Mouse (Mus musculus) lung, postnatal 0 days (tissue): ENCODE data around the gene Slc1a3. TPM values are rescaled to one million over a fixed set of nuclear protein-coding genes. Genes with fewer than 3 reads are reported as not detected.

Source experiments
- ATAC-seq: fragments of 200-750 bp; cut with Nextera tagmentation; 2 replicates; pipeline ENCODE4 v1.8.0; 2017; ENCODE audit warnings: moderate library complexity
- DNase-seq: peaks from one replicate; pipeline ENCODE4 v3.0.0-alpha.2; 2016; ENCODE audit warnings: low spot score
- H3K27ac ChIP-seq: fragments of 300-500 bp; sonication (generic); 2 replicates; pipeline ENCODE4 v1.5.1; 2014; ENCODE audit warnings: antibody characterized with exemption, mild to moderate bottlenecking, low read length, mixed read lengths
- H3K27me3 ChIP-seq: fragments of 300-500 bp; sonication (generic); replicated peaks from 2 replicates; pipeline ENCODE4 v1.6.1; 2014; ENCODE audit warnings: low read length, mixed read lengths; ENCODE audit not compliant: insufficient read depth
- H3K36me3 ChIP-seq: fragments of 300-500 bp; sonication (generic); 2 replicates; pipeline ENCODE4 v1.6.1; 2014; ENCODE audit warnings: low read length, mixed read lengths; ENCODE audit not compliant: insufficient read depth
- H3K4me1 ChIP-seq: fragments of 300-500 bp; sonication (generic); 2 replicates; pipeline ENCODE4 v1.6.1; 2014; ENCODE audit warnings: antibody characterized with exemption, low read depth, low read length, mixed read lengths; ENCODE audit not compliant: insufficient read depth
- H3K4me2 ChIP-seq: fragments of 300-500 bp; sonication (generic); replicated peaks from 2 replicates; pipeline ENCODE4 v1.6.1; 2014; ENCODE audit warnings: low read depth, mild to moderate bottlenecking, low read length, moderate library complexity, mixed read lengths
- H3K4me3 ChIP-seq: fragments of 300-500 bp; sonication (generic); 2 replicates; pipeline ENCODE4 v1.5.1; 2014; ENCODE audit warnings: low read depth, low read length
- H3K9ac ChIP-seq: fragments of 300-500 bp; sonication (generic); replicated peaks from 2 replicates; pipeline ENCODE4 v1.6.1; 2014; ENCODE audit warnings: low read depth, mild to moderate bottlenecking
- H3K9me3 ChIP-seq: fragments of 300-500 bp; sonication (generic); 2 replicates; pipeline ENCODE4 v1.6.1; 2016; ENCODE audit warnings: low read length, mixed read lengths
- CTCF ChIP-seq: IDR thresholded peaks from 2 replicates; pipeline ENCODE4 v1.5.1; 2016; ENCODE audit warnings: antibody characterized with exemption, mild to moderate bottlenecking
- EP300 ChIP-seq: IDR thresholded peaks from 2 replicates; pipeline ENCODE4 v1.6.1; 2016; ENCODE audit warnings: antibody characterized with exemption, mild to moderate bottlenecking, control low read depth
- WGBS: fragments of 180-500 bp; shearing (Covaris S2); extraction: QIAGEN DNeasy Blood & Tissue Kit; methylation state at CpG from one replicate; pipeline ENCODE4 v1.1.7; 2014; 5-methylcytosine and 5-hydroxymethylcytosine counted together
- polyA plus RNA-seq: library from polyadenylated mRNA; unstranded; fragments of >200 nt; fragmentation: Nextera tagmentation; extraction: Ambion mirVana; gene quantifications from 2 replicates; pipeline ENCODE4 v1.2.1, GENCODE M21; 2015

Gene Slc1a3
- polyA plus RNA-seq = 17.2 and 18.5 TPM in 2 replicates

DNA sequence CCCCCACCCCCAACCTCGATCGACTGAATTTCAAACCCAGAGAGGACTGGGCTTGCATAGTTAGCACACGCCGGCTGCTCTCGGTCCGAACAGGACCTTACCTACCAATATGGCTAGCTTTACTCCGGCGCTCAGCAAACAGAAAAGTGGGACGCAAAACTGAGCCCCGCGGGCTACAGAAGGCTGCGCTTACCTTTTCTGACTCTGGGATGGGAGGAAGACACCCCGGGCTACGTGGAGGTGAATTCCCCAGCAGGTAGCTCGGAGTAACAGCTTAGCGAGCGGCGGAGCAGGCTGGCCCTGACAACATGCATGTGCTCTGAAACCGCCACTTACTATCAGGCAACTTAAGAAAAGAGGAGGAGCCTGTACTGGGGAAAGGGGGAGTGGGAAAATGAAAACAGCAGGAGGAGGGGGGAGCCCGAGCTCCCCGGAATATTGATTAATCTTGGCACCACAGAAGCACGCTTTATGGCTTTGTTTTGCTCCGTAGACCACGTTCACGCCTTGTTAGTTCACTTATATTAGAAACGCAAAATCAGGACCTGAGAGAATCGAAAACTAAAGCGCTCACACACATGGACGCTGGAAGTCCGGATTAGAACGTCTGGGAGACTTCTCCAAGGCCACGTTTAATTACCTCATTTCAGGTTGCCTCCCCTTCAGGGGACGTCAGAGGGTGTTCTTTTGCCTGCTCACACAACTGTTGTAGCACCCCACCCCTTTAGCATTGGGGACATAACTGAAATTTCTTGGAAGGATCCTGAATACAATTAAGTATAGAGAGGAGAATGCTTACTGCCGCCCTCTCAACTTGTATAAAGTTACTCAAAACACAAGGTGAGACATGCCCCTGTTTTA, at the start of gene Slc1a3:
Gene Slc1a3 (minus strand): TSS at position 619 of the 861 bp plus-strand sequence.
- TF ChIP-seq EP300 (peak; percentile 59), CTCF (no peak)
- Histone ChIP-seq H3K27me3 (no peaks in the 10 kb centered on the region), H3K9me3 (no peaks in the 10 kb centered on the region), H3K4me2 (peak within 1 kb of the TSS; percentile 76), H3K4me3 (peak within 1 kb of the TSS; percentile 61), H3K36me3 (no peaks in the 10 kb centered on the region), H3K9ac (peak within 1 kb of the TSS; percentile 54), H3K27ac (peak within 1 kb of the TSS; percentile 66), H3K4me1 (no peaks in the 10 kb centered on the region)
- DNase-seq (peak; percentile 88), ATAC-seq (peak; percentile 90)
- 1% methylated on average over 34 of the region's 34 CpGs for WGBS

- Histone ChIP-seq H3K9ac (no peak overlapping the region), H3K27ac (no peak overlapping the region), H3K4me3 (no peak overlapping the region), H3K4me1 (no peaks in the 10 kb centered on the region), H3K9me3 (no peaks in the 10 kb centered on the region), H3K36me3 (no peaks in the 10 kb centered on the region), H3K27me3 (no peaks in the 10 kb centered on the region), H3K4me2 (no peak overlapping the region)
- WGBS = 50% methylated on average over 3 of the region's 3 CpGs
- DNase-seq (no peak), ATAC-seq (no peak)
- no peak for TF ChIP-seq EP300
- no peak for TF ChIP-seq CTCF
Observed at GRCm38 (mm10) chr15:8759026-8759425, 48.5 kb upstream of the Slc1a3 start.

GRCm38 (mm10) chr15:8756441-8756840, 45.9 kb upstream of the Slc1a3 start:
- H3K36me3 ChIP-seq = no peaks in the 10 kb centered on the region
- no peaks in the 10 kb centered on the region for H3K27me3 ChIP-seq
- no peak overlapping the region for H3K9ac ChIP-seq
- H3K4me3 ChIP-seq = no peak overlapping the region
- WGBS = 66% methylated on average over 6 of the region's 6 CpGs
- no peaks in the 10 kb centered on the region for H3K4me1 ChIP-seq
- no peak overlapping the region for H3K4me2 ChIP-seq
- no peaks in the 10 kb centered on the region for H3K9me3 ChIP-seq
- ATAC-seq (no peak), DNase-seq (no peak)
- H3K27ac ChIP-seq = no peak overlapping the region
- TF ChIP-seq CTCF (no peak), EP300 (no peak)

DNA sequence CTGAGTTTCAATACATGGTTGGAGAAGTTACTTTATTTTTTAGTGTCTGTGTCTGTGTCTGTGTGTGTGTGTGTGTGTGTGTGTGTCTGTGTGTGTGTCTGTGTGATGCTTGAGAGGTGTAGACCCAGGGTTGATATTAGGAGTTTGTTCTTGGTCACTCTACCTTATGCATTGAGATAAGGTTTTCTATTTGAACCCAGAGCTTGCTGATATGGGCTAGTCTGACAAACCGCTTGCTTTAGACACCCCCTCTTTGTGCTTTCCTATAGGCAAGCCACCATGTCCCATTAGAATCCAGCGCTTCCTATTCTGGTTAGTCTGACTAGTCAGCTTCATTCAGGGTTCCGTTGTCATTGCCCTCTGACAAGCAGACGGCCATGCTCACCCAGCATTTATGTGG, 39.2 kb upstream of the Slc1a3 start:
- Histone ChIP-seq H3K27me3 (no peaks in the 10 kb centered on the region), H3K4me2 (no peak overlapping the region), H3K9me3 (no peaks in the 10 kb centered on the region), H3K36me3 (no peaks in the 10 kb centered on the region), H3K4me1 (no peaks in the 10 kb centered on the region), H3K27ac (no peak overlapping the region), H3K9ac (no peak overlapping the region), H3K4me3 (no peak overlapping the region)
- WGBS = 82% methylated on average over 4 of the region's 4 CpGs
- TF ChIP-seq CTCF (no peak), EP300 (no peak)
- ATAC-seq (no peak), DNase-seq (no peak)

DNA sequence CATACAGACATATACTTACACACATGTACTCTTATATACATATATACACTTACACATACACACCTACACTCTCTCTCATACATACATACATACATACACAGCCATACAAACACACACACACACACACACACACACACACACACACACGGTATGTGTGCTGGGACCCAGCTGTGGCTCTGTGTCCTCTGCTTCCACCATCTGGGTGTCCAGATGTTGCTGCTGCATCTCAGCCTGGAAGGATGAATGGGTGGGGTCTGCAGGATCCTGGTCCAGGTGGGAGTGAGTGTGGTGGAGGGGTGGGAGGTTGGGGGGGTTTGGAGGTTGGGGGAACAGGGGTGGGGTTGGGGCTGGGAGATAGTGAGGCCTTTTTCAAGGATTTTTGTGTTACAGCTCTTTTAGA, 38.2 kb upstream of the Slc1a3 start:
- H3K4me1 ChIP-seq = no peaks in the 10 kb centered on the region
- H3K4me3 ChIP-seq = no peak overlapping the region
- TF ChIP-seq EP300 = no peak
- no peak for TF ChIP-seq CTCF
- H3K27me3 ChIP-seq = no peaks in the 10 kb centered on the region
- no peaks in the 10 kb centered on the region for H3K36me3 ChIP-seq
- H3K27ac ChIP-seq = no peak overlapping the region
- WGBS = 75% methylated on average over 1 of the region's 1 CpGs
- H3K9me3 ChIP-seq = no peaks in the 10 kb centered on the region
- H3K4me2 ChIP-seq = no peak overlapping the region
- H3K9ac ChIP-seq = no peak overlapping the region
- no peak for DNase-seq
- no peak for ATAC-seq

- no peak for DNase-seq
- WGBS = 35% methylated on average over 6 of the region's 6 CpGs
- H3K4me3 ChIP-seq = no peak overlapping the region
- H3K9me3 ChIP-seq = no peaks in the 10 kb centered on the region
- no peak overlapping the region for H3K4me2 ChIP-seq
- no peak overlapping the region for H3K9ac ChIP-seq
- H3K4me1 ChIP-seq = no peaks in the 10 kb centered on the region
- H3K27ac ChIP-seq = no peak overlapping the region
- ATAC-seq = no peak
- TF ChIP-seq CTCF (no peak), EP300 (no peak)
- no peaks in the 10 kb centered on the region for H3K27me3 ChIP-seq
- H3K36me3 ChIP-seq = no peaks in the 10 kb centered on the region
Observed at GRCm38 (mm10) chr15:8741593-8741992, 31.0 kb upstream of the Slc1a3 start.
